Mouse (Mus musculus) spleen, adult 2 months (tissue): ENCODE measurements around the gene Qrich1.

Experiments
- CTCF ChIP-seq: fragments of 200-500 bp; IDR thresholded peaks from 2 replicates; pipeline ENCODE4 v1.5.1; 2011; ENCODE audit warnings: mild to moderate bottlenecking, inconsistent platforms; ENCODE audit not compliant: insufficient read depth, insufficient read length, insufficient replicate concordance; ENCODE audit errors: extremely low read depth
- POLR2A ChIP-seq: fragments of 200-500 bp; IDR thresholded peaks from 2 replicates; pipeline ENCODE4 v1.6.1; 2011; ENCODE audit warnings: low read depth, low read length, inconsistent platforms

DNA sequence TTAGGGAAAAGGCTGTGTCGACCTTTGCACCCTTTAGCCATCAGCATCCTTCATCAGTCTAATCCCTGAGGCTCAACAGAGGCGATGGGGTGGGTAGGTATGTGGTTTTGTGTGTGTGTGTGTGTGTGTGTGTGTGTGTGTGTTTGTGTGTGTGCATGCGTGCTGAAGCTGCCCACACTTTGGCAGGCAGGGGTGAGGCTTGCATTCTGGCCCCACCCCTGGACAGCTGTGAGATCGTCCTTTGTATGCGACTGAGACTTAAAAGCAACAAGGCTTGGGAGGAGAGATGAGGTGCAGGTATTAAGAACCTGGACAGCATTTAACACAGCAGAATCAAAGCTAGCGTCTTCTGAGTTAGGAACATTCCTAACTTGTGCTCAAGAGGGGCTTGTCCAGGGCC lies 60.4 kb downstream of the Qrich1 start:
- TF ChIP-seq POLR2A (no peak), CTCF (no peak)
